Mouse (Mus musculus) kidney, adult 11 months (tissue): ENCODE data around the gene Fndc3b.

Experiments used
- DNase-seq: peaks from one replicate; pipeline ENCODE4 v3.0.0; 2022

Gene Fndc3b

GRCm38 (mm10) chr3:27550409-27550808 is 160.7 kb downstream of the Fndc3b start:
- DNase-seq = no peak

DNA sequence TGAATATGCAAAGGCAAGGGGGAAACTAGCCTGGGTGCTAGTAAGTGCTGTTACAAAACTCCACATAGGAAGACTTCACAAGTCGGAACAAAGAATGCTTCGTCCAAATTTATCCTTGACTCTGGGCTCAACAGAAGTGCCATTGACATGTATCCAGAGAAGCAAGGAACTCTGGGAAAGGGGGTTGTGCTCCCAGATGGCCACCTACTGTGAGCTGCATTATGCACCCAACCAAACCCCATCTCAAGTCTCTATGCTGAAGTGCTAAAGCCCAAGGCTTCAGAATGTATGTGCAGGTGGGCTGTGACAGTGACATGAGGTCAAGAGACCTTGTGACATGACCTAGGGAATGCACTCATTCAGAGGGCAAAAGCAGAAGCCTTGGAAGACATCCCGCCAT is 165.5 kb downstream of the Fndc3b start:
- no peak for DNase-seq

DNA sequence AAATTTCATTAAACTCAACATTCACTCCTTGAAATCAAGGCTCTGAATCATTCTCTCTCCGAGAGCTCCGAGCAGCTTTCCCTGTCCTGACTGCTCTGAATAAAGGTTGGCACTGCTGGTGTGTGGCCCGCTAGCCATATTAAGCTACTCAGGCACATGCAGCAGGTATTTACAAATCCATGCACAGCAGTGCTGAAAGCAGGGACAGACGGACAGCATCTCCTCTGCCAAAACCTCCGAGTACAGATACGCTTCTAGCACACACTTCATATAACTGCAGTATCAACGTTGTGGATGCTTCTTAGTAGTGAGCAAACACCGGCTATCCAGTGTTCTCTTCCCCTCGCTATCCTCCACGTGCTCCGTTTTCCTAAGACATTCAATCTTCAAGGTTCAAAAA is 167.0 kb downstream of the Fndc3b start:
- no peak for DNase-seq

- no peak for DNase-seq
Measured at GRCm38 (mm10) chr3:27541841-27542240, 169.3 kb downstream of the Fndc3b start.

GRCm38 (mm10) chr3:27541181-27541580 is 169.9 kb downstream of the Fndc3b start:
- DNase-seq = no peak

- DNase-seq = no peak
Measured at GRCm38 (mm10) chr3:27534208-27534607, 176.9 kb downstream of the Fndc3b start.

DNA sequence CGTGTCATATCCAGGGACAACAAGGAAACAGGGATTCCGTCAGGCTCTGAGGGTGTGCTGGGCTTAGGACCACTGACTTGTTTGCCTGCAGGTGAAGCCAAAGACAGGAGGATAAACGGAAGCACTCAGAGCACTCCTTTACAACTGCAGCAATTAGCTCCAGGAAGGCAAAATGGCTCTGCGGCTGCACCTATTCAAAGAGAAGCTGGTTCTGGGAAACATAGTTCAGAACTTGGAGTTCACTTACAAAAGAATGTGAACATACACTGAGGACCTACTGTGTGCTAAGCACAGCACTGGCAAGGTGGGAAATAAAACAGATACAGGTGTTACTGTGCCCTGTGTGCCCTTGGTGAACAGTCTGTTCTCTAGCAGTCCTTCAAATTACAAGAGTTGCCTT is 177.4 kb downstream of the Fndc3b start:
- DNase-seq = no peak

- no peak for DNase-seq
Measured at GRCm38 (mm10) chr3:27531993-27532392, 179.1 kb downstream of the Fndc3b start.

- DNase-seq = no peak
Measured at GRCm38 (mm10) chr3:27530370-27530769, 180.7 kb downstream of the Fndc3b start.

DNA sequence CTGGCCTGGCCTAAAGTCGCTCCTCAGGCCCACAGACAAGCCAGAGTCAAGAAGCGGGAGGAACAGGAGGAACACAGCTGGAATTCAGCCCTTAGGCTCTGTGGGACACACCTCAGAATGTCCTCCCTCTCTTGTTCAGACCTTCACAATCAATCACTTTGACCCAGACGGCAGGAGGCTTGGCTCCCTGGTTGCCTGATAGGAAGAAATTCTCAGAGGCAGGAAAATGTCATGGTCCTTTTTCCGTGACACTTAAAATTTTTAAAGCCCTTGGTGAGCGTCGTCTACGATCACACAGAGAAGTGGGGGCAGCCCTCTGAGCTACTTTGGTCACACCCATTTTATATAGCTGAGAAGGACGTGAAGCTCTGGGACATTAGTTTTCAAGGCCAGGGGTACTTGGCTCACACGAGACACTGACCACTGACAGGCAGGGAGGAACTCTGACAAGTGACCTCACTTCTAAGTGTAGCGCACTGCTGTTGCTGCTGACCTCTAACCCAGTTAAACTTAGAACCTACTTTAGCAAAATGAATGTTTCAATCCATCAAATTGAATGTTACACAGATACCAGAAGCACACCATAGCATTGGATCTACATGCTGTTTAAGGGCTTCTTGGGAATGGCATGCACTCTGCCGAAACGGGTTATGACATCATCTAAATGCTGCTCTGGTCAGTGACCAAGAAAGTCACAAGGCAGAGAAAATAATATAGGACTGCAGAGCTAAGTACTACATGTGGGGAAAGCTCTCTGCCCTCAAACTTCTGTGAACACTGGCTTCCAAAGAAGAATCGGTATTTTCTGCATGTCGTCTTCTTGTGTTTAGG is 181.7 kb downstream of the Fndc3b start:
- no peak for DNase-seq

- DNase-seq = no peak
Measured at GRCm38 (mm10) chr3:27526991-27527390, 184.1 kb downstream of the Fndc3b start.

DNA sequence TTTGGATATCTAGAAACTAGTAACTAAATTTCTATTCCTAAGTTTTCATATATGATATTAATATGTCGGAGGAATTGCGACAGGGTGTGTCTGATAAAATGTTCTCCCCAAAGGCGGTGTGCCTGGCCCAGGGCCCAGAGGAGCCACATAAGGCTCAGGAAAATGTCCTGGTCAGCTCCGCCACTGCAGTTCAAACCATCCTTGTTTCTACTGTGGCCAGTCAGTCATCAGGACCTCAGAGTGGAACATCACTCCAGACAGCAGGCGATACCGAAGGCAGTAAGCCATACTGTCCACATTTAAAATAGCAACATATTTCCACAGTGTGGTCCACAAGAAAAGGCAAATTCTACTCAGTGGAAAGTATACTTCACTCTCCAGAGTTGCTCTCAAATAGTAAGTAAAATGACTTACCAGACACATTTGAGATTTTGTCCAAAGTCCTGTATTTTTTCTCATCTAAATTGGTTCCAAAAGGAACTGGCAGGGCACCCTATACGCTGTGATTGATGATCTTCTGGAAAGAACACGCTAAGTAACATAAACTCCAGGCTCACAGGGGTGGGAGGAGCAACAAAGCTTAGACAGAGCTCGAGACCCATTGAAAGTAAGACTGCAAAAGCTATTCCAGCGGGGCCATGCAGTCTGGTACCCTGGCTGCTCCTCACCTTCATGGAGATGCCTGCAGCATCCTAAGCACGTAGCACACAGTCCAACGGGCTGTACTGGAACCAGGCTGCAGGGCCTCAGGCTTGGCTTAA is 187.8 kb downstream of the Fndc3b start:
- DNase-seq = no peak

DNA sequence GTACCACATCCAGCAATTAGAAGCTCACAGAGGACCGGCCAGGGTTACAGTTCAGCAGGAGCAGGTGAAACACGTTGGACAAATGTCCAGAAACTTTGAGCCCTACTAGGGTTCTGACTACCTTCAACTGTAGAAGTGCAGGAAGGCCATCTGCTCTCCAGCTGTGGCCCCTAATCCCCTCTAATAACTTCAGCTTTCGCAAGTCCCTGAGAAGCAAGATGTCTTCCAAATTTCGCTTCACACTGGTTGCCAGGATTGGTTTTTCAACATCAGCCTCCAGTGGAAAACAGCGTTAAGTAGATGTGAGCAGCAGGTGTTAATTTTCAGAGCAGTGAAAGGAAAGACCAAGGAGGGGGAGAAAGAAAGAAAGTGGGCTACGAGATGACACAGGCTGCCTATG is 190.7 kb downstream of the Fndc3b start:
- no peak for DNase-seq

GRCm38 (mm10) chr3:27519481-27519880 is 191.6 kb downstream of the Fndc3b start:
- no peak for DNase-seq

DNA sequence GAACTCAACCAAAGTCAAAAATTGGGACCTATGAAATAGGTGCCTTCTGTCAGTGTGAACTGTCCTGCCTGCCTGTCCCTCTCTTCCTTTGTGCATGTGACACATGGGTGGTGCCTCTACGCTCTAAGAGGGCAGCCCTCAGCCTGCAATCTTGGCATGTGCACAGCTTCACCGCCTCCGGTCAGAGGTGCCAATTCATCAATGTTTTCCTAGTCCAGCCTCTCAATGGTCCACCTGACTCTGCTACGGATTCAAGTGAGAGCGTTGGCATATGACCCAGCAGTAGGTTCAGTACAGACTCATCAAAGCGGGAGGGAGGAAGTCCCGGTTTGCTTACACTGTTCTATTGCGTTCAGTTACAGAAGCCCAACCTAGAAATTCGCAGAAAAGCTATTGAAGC is 192.2 kb downstream of the Fndc3b start:
- peak; percentile 89 for DNase-seq

DNA sequence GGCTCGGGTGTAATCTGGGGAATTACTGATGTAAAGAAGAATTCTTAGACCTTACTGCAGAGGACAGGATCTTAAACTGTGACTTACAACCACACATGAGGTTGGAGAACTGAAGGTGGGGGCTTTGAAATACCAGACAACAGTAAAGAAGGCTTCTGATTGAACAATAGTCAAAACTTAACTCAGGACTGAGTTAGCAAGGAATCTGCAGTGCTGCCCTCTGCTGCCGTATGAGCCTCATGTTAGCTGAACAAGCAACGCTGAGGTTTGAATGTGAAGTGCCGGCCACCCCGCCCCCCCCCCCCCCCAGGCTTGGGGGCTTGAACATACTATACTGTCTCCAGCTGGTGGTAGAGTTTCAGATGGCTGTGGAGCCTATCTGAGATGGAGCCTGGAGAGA is 194.6 kb downstream of the Fndc3b start:
- DNase-seq = no peak

DNA sequence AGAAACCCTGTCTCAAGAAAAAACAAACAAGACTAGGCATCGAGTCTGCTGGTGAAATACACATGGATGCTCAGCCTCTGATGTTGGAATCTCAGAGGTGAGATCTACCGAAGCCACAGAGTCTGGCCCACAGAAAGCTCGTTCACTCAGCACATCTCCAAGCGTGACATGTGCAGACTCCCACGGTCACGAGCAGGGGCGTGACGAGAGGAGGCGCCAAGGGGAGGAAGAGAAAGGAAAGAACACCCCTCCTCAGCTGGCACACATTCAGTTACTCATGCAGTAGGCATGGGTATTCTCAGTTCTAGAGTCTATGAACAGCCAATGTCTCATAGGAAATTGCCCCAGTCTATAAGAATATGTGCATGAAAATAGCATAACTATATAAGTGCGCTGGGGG is 199.3 kb downstream of the Fndc3b start:
- no peak for DNase-seq

DNA sequence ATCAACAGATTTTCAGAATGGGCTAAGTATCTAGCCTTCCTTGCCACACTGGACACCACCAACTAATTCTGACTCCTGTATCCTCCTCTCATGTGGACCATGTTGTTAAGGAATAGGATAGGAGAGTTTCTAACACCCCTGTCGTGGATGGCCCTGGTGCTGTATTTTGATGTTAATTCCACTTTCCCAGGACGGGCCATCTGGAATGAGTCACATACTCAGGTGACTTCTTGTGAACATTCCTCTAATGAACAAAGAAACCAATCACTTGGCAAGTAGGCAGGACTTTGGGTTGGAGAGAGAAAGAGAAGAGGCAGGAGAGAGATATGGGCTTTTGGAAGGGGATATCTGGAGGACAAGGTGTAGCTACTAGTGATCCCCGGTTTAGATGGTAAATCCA is 204.2 kb downstream of the Fndc3b start:
- no peak for DNase-seq

DNA sequence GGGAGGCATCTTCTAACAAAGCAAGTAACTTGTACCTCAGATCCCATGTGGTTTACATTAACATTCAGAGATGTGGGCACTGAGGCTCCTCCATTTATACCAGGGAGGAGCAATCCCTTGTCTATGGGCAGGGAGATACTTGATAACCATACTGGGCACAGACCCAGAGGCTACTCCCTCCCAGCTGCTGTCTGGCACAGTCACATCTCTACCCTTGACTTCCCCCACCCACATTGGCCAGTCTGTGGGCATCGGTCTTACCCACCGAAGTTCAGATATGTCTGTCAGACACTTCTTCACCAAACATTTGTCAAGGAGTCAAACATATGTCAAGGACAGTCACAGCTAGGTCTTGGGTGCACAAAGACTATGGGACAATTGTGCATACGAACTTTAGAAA is 205.5 kb downstream of the Fndc3b start:
- DNase-seq = no peak

- no peak for DNase-seq
Measured at GRCm38 (mm10) chr3:27503279-27504038, 207.6 kb downstream of the Fndc3b start.

- DNase-seq = no peak
Measured at GRCm38 (mm10) chr3:27495296-27496073, 215.6 kb downstream of the Fndc3b start.

DNA sequence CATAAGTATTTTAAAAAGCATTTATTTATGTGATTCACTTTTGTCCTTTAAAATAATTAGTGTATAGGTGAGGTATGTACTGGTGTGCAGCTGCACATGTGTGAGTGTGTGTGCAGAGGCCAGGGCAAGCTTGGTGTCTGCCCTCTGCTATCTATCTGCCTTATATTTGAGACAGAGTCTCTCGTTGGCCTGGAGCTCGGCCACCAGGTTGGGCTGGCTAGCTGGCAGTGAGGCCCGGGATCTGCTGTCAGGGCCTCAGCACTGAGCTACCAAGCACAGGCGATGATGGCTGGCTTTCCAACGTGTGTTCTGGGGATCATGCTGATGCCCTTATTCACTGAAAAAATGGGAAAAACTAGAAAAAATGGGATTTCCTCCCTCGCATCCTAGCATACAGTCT is 216.4 kb downstream of the Fndc3b start:
- no peak for DNase-seq

DNA sequence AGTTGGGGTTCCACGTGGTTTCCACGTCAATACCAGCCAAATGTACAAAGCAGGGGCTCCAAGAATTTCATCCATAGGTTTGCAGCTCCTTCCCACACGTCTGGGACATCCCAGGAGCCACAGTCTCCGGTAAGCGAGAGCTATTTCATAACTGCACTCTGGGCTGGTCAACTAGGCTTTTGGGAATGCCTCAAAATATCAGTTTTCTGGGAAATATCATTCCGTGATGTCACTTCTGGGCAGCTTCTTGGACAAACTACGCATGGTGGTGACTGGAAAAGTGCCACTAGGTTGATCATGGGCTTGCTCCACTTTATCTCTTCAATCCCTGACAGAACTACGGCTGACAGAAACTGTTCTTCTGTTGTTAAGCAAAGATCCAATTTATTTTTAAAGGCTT is 217.0 kb downstream of the Fndc3b start:
- no peak for DNase-seq
